Mouse (Mus musculus): Measurements from ENCODE around the gene Tmigd3. TPM values are rescaled to one million over a fixed set of nuclear protein-coding genes. Genes with fewer than 3 reads are reported as not detected.

The Tmigd3 gene
- polyA plus RNA-seq, 1 experiment from 2014 or later: 0.13 TPM

GRCm38 (mm10) chr3:105931095-105931494 is 60.4 kb downstream of the Tmigd3 start:
- H3K4me2 ChIP-seq (ENCODE audit: low read depth, low read length): peak overlapping the region; percentile 47
- 50% methylated on average over 2 of the region's 2 CpGs for WGBS (ENCODE audit: insufficient replicate concordance)

GRCm38 (mm10) chr3:105932240-105933071 is 61.8 kb downstream of the Tmigd3 start, which contains the start of gene I830077J02Rik:
TSS of gene I830077J02Rik (minus strand) at chr3:105932664.
- peak; percentile 68 for ATAC-seq
- no peak for TF ChIP-seq CTCF (IDR thresholded peaks at IDR 0.05; ENCODE audit: low read depth)
- Histone ChIP-seq H3K4me2 (ENCODE audit: low read depth, low read length) (peak within 1 kb of the TSS; percentile 47), H3K9ac (replicated peaks) (peak within 1 kb of the TSS; percentile 26; the same call in 1 of the 2 replicates), H3K4me1 (ENCODE audit: insufficient read depth) (no peaks in the 10 kb centered on the region; the same call in 1 of the 2 replicates), H3K27me3 (ENCODE audit: insufficient read depth, low read length) (no peaks in the 10 kb centered on the region), H3K4me3 (ENCODE audit: low read depth, low read length) (peak within 1 kb of the TSS; percentile 35), H3K27ac (ENCODE audit: low read depth) (peak within 1 kb of the TSS; percentile 71), H3K9me3 (ENCODE audit: low read length) (no peaks in the 10 kb centered on the region), H3K36me3 (replicated peaks; ENCODE audit: insufficient read depth, low read length) (peaks cover 5% of the 10 kb centered on the region; the same call in 1 of the 2 replicates)
- no peak for DNase-seq
- 36% methylated on average over 8 of the region's 8 CpGs for WGBS (ENCODE audit: insufficient replicate concordance)

More at GRCm38 (mm10) chr3:105931095-105931494, 60.4 kb downstream of the Tmigd3 start:
- Histone ChIP-seq H3K27ac (ENCODE audit: low read depth) (no peak overlapping the region), H3K4me3 (ENCODE audit: low read depth, low read length) (peak overlapping the region; percentile 35), H3K36me3 (replicated peaks; ENCODE audit: insufficient read depth, low read length) (0 out of 2 replicates have a peak, but pooled peaks cover 3% of the 10 kb centered on the region), H3K4me1 (ENCODE audit: insufficient read depth) (no peaks in the 10 kb centered on the region; the same call in 1 of the 2 replicates), H3K27me3 (ENCODE audit: insufficient read depth, low read length) (no peaks in the 10 kb centered on the region), H3K9me3 (ENCODE audit: low read length) (no peaks in the 10 kb centered on the region), H3K9ac (replicated peaks) (no peak overlapping the region)
- ATAC-seq (no peak), DNase-seq (no peak)
- TF ChIP-seq EP300 (IDR thresholded peaks at IDR 0.05; ENCODE audit: low read depth): no peak
- TF ChIP-seq CTCF (IDR thresholded peaks at IDR 0.05; ENCODE audit: low read depth): no peak

- H3K27ac ChIP-seq (ENCODE audit: low read depth): no peak overlapping the region
- H3K9me3 ChIP-seq (ENCODE audit: low read length): no peaks in the 10 kb centered on the region
- H3K27me3 ChIP-seq (ENCODE audit: insufficient read depth, low read length): no peaks in the 10 kb centered on the region
- DNase-seq (no peak), ATAC-seq (no peak)
- H3K4me2 ChIP-seq (ENCODE audit: low read depth, low read length): no peak overlapping the region
- H3K4me1 ChIP-seq (ENCODE audit: insufficient read depth): no peaks in the 10 kb centered on the region; the same call in 1 of the 2 replicates
- H3K4me3 ChIP-seq (ENCODE audit: low read depth, low read length): no peak overlapping the region
- H3K9ac ChIP-seq (replicated peaks): no peak overlapping the region
- 91% methylated on average over 6 of the region's 6 CpGs for WGBS (ENCODE audit: insufficient replicate concordance)
- H3K36me3 ChIP-seq (replicated peaks; ENCODE audit: insufficient read depth, low read length): peaks cover 6% of the 10 kb centered on the region; the same call in 1 of the 2 replicates
- TF ChIP-seq CTCF (IDR thresholded peaks at IDR 0.05; ENCODE audit: low read depth) (no peak), EP300 (IDR thresholded peaks at IDR 0.05; ENCODE audit: low read depth) (no peak)
Observed at GRCm38 (mm10) chr3:105933926-105934325, 63.2 kb downstream of the Tmigd3 start.

GRCm38 (mm10) chr3:105935033-105935432 is 64.3 kb downstream of the Tmigd3 start:
- ATAC-seq: no peak
- Histone ChIP-seq H3K4me2 (ENCODE audit: low read depth, low read length) (no peak overlapping the region), H3K9me3 (ENCODE audit: low read length) (no peaks in the 10 kb centered on the region), H3K27me3 (ENCODE audit: insufficient read depth, low read length) (no peaks in the 10 kb centered on the region), H3K4me1 (ENCODE audit: insufficient read depth) (no peaks in the 10 kb centered on the region), H3K27ac (ENCODE audit: low read depth) (no peak overlapping the region), H3K9ac (replicated peaks) (no peak overlapping the region), H3K36me3 (replicated peaks; ENCODE audit: insufficient read depth, low read length) (peaks cover 6% of the 10 kb centered on the region; the same call in 1 of the 2 replicates), H3K4me3 (ENCODE audit: low read depth, low read length) (no peak overlapping the region)
- DNase-seq: no peak
- no peak for TF ChIP-seq EP300 (IDR thresholded peaks at IDR 0.05; ENCODE audit: low read depth)
- TF ChIP-seq CTCF (IDR thresholded peaks at IDR 0.05; ENCODE audit: low read depth): no peak
- 85% methylated on average over 5 of the region's 5 CpGs for WGBS (ENCODE audit: insufficient replicate concordance)

- ATAC-seq (no peak), DNase-seq (no peak)
- Histone ChIP-seq H3K4me3 (ENCODE audit: low read depth, low read length) (no peak overlapping the region), H3K27ac (ENCODE audit: low read depth) (no peak overlapping the region), H3K9ac (replicated peaks) (no peak overlapping the region), H3K27me3 (ENCODE audit: insufficient read depth, low read length) (no peaks in the 10 kb centered on the region), H3K36me3 (replicated peaks; ENCODE audit: insufficient read depth, low read length) (peaks cover 13% of the 10 kb centered on the region), H3K4me1 (ENCODE audit: insufficient read depth) (no peaks in the 10 kb centered on the region), H3K9me3 (ENCODE audit: low read length) (no peaks in the 10 kb centered on the region), H3K4me2 (ENCODE audit: low read depth, low read length) (no peak overlapping the region)
- WGBS (ENCODE audit: insufficient replicate concordance): 73% methylated on average over 4 of the region's 4 CpGs
- TF ChIP-seq EP300 (IDR thresholded peaks at IDR 0.05; ENCODE audit: low read depth) (no peak), CTCF (IDR thresholded peaks at IDR 0.05; ENCODE audit: low read depth) (no peak)
Observed at GRCm38 (mm10) chr3:105936111-105936510, 65.4 kb downstream of the Tmigd3 start.

- DNase-seq (no peak), ATAC-seq (no peak)
- Histone ChIP-seq H3K27me3 (ENCODE audit: insufficient read depth, low read length) (no peaks in the 10 kb centered on the region), H3K4me2 (ENCODE audit: low read depth, low read length) (no peak overlapping the region), H3K9ac (replicated peaks) (no peak overlapping the region), H3K36me3 (replicated peaks; ENCODE audit: insufficient read depth, low read length) (peaks cover 79% of the 10 kb centered on the region), H3K4me1 (ENCODE audit: insufficient read depth) (peaks cover 2% of the 10 kb centered on the region; the same call in 1 of the 2 replicates), H3K27ac (ENCODE audit: low read depth) (no peak overlapping the region), H3K4me3 (ENCODE audit: low read depth, low read length) (no peak overlapping the region), H3K9me3 (ENCODE audit: low read length) (no peaks in the 10 kb centered on the region)
- WGBS (ENCODE audit: insufficient replicate concordance): 94% methylated on average over 7 of the region's 7 CpGs
- no peak for TF ChIP-seq EP300 (IDR thresholded peaks at IDR 0.05; ENCODE audit: low read depth)
- no peak for TF ChIP-seq CTCF (IDR thresholded peaks at IDR 0.05; ENCODE audit: low read depth)
Observed at GRCm38 (mm10) chr3:105951348-105951747, 80.6 kb downstream of the Tmigd3 start.

Data from liver, postnatal 0 days (tissue).